Mouse (Mus musculus) MEL (cell line): ENCODE measurements around the gene Med24. TPM values are rescaled to one million over a fixed set of nuclear protein-coding genes. Genes with fewer than 3 reads are reported as not detected.

Source experiments
- DNase-seq: peaks from one replicate; pipeline ENCODE4 v3.0.0; 2011; ENCODE audit warnings: low read depth, low spot score
- H3K27ac ChIP-seq: 2 replicates; pipeline ENCODE4 v1.5.1; 2012; ENCODE audit warnings: low read depth, mild to moderate bottlenecking, control low read depth, low read length, moderate library complexity; ENCODE audit not compliant: control insufficient read depth
- H3K27me3 ChIP-seq, 2 experiments: fragments of 150-350 bp in 1 of 2; sonication (generic) in 1 of 2; 2 replicates each; pipeline ENCODE4 v1.6.1; 2012; ENCODE audit warnings: low read length in 2 of 2, mild to moderate bottlenecking in 2 of 2, improper control_type of control experiment in 1 of 2, moderate library complexity in 1 of 2; ENCODE audit not compliant: insufficient read depth in 2 of 2, control insufficient read depth in 1 of 2
- H3K36me3 ChIP-seq, 2 experiments: 2 replicates each; pipeline ENCODE4 v1.6.1; 2012 to 2014; ENCODE audit warnings: low read length in 2 of 2, improper control_type of control experiment in 1 of 2, inconsistent platforms in 1 of 2, mild to moderate bottlenecking in 1 of 2; ENCODE audit not compliant: insufficient read depth in 2 of 2, control insufficient read depth in 1 of 2
- H3K4me1 ChIP-seq, 2 experiments: fragments of 150-350 bp in 1 of 2; sonication (generic) in 1 of 2; 2 replicates each; pipeline ENCODE4 v1.6.1; 2012; ENCODE audit warnings: low read length in 2 of 2, improper control_type of control experiment in 1 of 2, mild to moderate bottlenecking in 1 of 2; ENCODE audit not compliant: insufficient read depth in 2 of 2, control insufficient read depth in 1 of 2
- H3K4me3 ChIP-seq, 2 experiments: fragments of 150-350 bp in 1 of 2; sonication (generic) in 1 of 2; 2 replicates each; pipeline ENCODE4 v1.5.1; 2012; ENCODE audit warnings: low read depth in 2 of 2, low read length in 2 of 2, mild to moderate bottlenecking in 2 of 2, moderate library complexity in 2 of 2, control low read depth in 1 of 2, improper control_type of control experiment in 1 of 2; ENCODE audit not compliant: control insufficient read depth in 1 of 2, insufficient read depth in 1 of 2
- H3K79me2 ChIP-seq: 2 replicates; pipeline ENCODE4 v1.6.1; 2012; ENCODE audit warnings: mild to moderate bottlenecking, low read length, moderate library complexity; ENCODE audit not compliant: control insufficient read depth, poor library complexity, insufficient read depth
- H3K9ac ChIP-seq: 2 replicates; pipeline ENCODE4 v1.6.1; 2012; ENCODE audit warnings: low read depth, mild to moderate bottlenecking, control low read depth, low read length, moderate library complexity; ENCODE audit not compliant: control insufficient read depth, poor library complexity, severe bottlenecking
- H3K9me3 ChIP-seq: fragments of 150-350 bp; sonication (generic); replicated peaks from 2 replicates; pipeline ENCODE4 v1.6.1; 2012; ENCODE audit warnings: mild to moderate bottlenecking, low read length, improper control_type of control experiment, moderate library complexity; ENCODE audit not compliant: insufficient read depth
- ELF1 ChIP-seq: IDR thresholded peaks from 2 replicates; pipeline ENCODE4 v1.6.1; 2014; ENCODE audit warnings: low read depth, mild to moderate bottlenecking, inconsistent platforms, low read length, improper control_type of control experiment, moderate library complexity
- EP300 ChIP-seq, 2 experiments: IDR thresholded peaks; 2 replicates each; pipeline ENCODE4 v1.6.1; 2011; ENCODE audit warnings: improper control_type of control experiment in 2 of 2, low read length in 2 of 2, low read depth in 1 of 2, mild to moderate bottlenecking in 1 of 2
- ETS1 ChIP-seq: IDR thresholded peaks from 2 replicates; pipeline ENCODE4 v1.6.1; 2012; ENCODE audit warnings: low read depth, mild to moderate bottlenecking, inconsistent platforms, low read length, improper control_type of control experiment, moderate library complexity
- GATA1 ChIP-seq: IDR thresholded peaks from 2 replicates; pipeline ENCODE4 v1.6.1; 2011; ENCODE audit warnings: low read depth, low read length, improper control_type of control experiment
- HCFC1 ChIP-seq: IDR thresholded peaks from 2 replicates; pipeline ENCODE4 v1.6.1; 2012; ENCODE audit warnings: low read depth, mild to moderate bottlenecking, inconsistent platforms, low read length, improper control_type of control experiment, moderate library complexity
- MAFK ChIP-seq: IDR thresholded peaks from 2 replicates; pipeline ENCODE4 v1.6.1; 2011; ENCODE audit warnings: low read depth, mild to moderate bottlenecking, low read length, improper control_type of control experiment, borderline replicate concordance
- MAX ChIP-seq: IDR thresholded peaks from 2 replicates; pipeline ENCODE4 v1.6.1; 2011; ENCODE audit warnings: low read length, improper control_type of control experiment
- MAZ ChIP-seq: IDR thresholded peaks from 2 replicates; pipeline ENCODE4 v1.6.1; 2012; ENCODE audit warnings: low read depth, mild to moderate bottlenecking, inconsistent platforms, low read length, improper control_type of control experiment
- MEF2A ChIP-seq: IDR thresholded peaks from 2 replicates; pipeline ENCODE4 v1.6.1; 2014; ENCODE audit warnings: low read depth, mild to moderate bottlenecking, inconsistent platforms, low read length, improper control_type of control experiment; ENCODE audit not compliant: poor library complexity, insufficient replicate concordance, severe bottlenecking; ENCODE audit errors: extremely low read depth
- NELFE ChIP-seq: IDR thresholded peaks from 2 replicates; pipeline ENCODE4 v1.6.1; 2011; ENCODE audit warnings: low read depth, low read length, improper control_type of control experiment
- NRF1 ChIP-seq: IDR thresholded peaks from 2 replicates; pipeline ENCODE4 v1.6.1; 2014; ENCODE audit warnings: low read depth, mild to moderate bottlenecking, inconsistent platforms, low read length, improper control_type of control experiment, moderate library complexity; ENCODE audit not compliant: poor library complexity, insufficient read depth, severe bottlenecking
- POLR2A ChIP-seq, 2 experiments: IDR thresholded peaks; 2 replicates each; pipeline ENCODE4 v1.6.1; 2011 to 2012; ENCODE audit warnings: low read length in 2 of 2, mild to moderate bottlenecking in 2 of 2, control low read depth in 1 of 2, improper control_type of control experiment in 1 of 2, low read depth in 1 of 2, moderate library complexity in 1 of 2; ENCODE audit not compliant: control insufficient read depth in 1 of 2, insufficient read depth in 1 of 2, poor library complexity in 1 of 2
- POLR2AphosphoS2 ChIP-seq: IDR thresholded peaks from 2 replicates; pipeline ENCODE4 v1.6.1; 2011; ENCODE audit warnings: low read length, improper control_type of control experiment
- RAD21 ChIP-seq: IDR thresholded peaks from 2 replicates; pipeline ENCODE4 v1.6.1; 2011; ENCODE audit warnings: mild to moderate bottlenecking, low read depth, low read length, improper control_type of control experiment
- SIN3A ChIP-seq: IDR thresholded peaks from 2 replicates; pipeline ENCODE4 v1.6.1; 2012; ENCODE audit warnings: low read length, improper control_type of control experiment, inconsistent platforms
- SMC3 ChIP-seq: IDR thresholded peaks from 2 replicates; pipeline ENCODE4 v1.6.1; 2011; ENCODE audit warnings: low read depth, low read length, improper control_type of control experiment
- TAL1 ChIP-seq: IDR thresholded peaks from 2 replicates; pipeline ENCODE4 v1.6.1; 2012; ENCODE audit warnings: mild to moderate bottlenecking, inconsistent platforms, low read length, moderate library complexity, mixed read lengths
- TBP ChIP-seq: IDR thresholded peaks from 2 replicates; pipeline ENCODE4 v1.8.0; 2011; ENCODE audit warnings: low read depth, low read length, improper control_type of control experiment
- TCF12 ChIP-seq: IDR thresholded peaks from 2 replicates; pipeline ENCODE4 v1.6.1; 2014; ENCODE audit warnings: low read depth, mild to moderate bottlenecking, inconsistent platforms, low read length, improper control_type of control experiment, moderate library complexity
- UBTF ChIP-seq: IDR thresholded peaks from 2 replicates; pipeline ENCODE4 v1.6.1; 2012; ENCODE audit warnings: low read depth, mild to moderate bottlenecking, inconsistent platforms, low read length, improper control_type of control experiment, moderate library complexity, borderline replicate concordance; ENCODE audit not compliant: insufficient read depth
- ZC3H11A ChIP-seq: IDR thresholded peaks from 2 replicates; pipeline ENCODE4 v1.6.1; 2012; ENCODE audit warnings: low read depth, mild to moderate bottlenecking, inconsistent platforms, low read length, improper control_type of control experiment
- ZMIZ1 ChIP-seq: IDR thresholded peaks from 2 replicates; pipeline ENCODE4 v1.6.1; 2012; ENCODE audit warnings: low read depth, mild to moderate bottlenecking, inconsistent platforms, low read length, improper control_type of control experiment, moderate library complexity
- ZNF384 ChIP-seq: IDR thresholded peaks from 2 replicates; pipeline ENCODE4 v1.6.1; 2012; ENCODE audit warnings: low read depth, mild to moderate bottlenecking, inconsistent platforms, low read length, improper control_type of control experiment
- polyA plus RNA-seq, 2 experiments: library from polyadenylated mRNA; stranded (reverse) in 1 of 2; unstranded in 1 of 2; fragments of >175 nt in 1 of 2; fragments of >200 nt in 1 of 2; gene quantifications; 2 replicates each; pipeline versions ENCODE4 v1.2.1 to v1.2.4; 2012; ENCODE audit warnings: low replicate concordance in 2 of 2, low read depth in 1 of 2; ENCODE audit not compliant: insufficient read length in 2 of 2, insufficient read depth in 1 of 2, missing spikeins in 1 of 2
- total RNA-seq: library from RNA; depleted of rRNA; stranded (reverse); fragments of 300-350 nt; gene quantifications from 2 replicates; pipeline ENCODE4 v1.2.3, GENCODE M21; 2012

The Med24 gene
- total and polyA plus RNA-seq, 3 experiments, result 37.5 to 89.8 TPM; not detected in 1

- TF ChIP-seq MAZ, result no peak
- TF ChIP-seq MAFK, result no peak
- TF ChIP-seq ZMIZ1, result peak; percentile 79
These were observed at the start of gene Med24 (continued) for GRCm38 (mm10) chr11:98729119-98729588.

- no peak for DNase-seq
- H3K4me1 ChIP-seq, result peaks cover 11 to 39% of the 10 kb centered on the region in 2 experiments
- no peak overlapping the region for H3K4me3 ChIP-seq
- H3K9ac ChIP-seq, result no peak overlapping the region
- H3K27me3 ChIP-seq, result no peaks in the 10 kb centered on the region
- no peak for TF ChIP-seq MAFK
- no peak for TF ChIP-seq SMC3
- H3K9me3 ChIP-seq, result no peaks in the 10 kb centered on the region
- no peak overlapping the region for H3K27ac ChIP-seq
- peaks cover 0 to 20% of the 10 kb centered on the region in 2 experiments; a peak in 2 of 4 replicates for H3K36me3 ChIP-seq
- no peaks in the 10 kb centered on the region; the same call in 1 of the 2 replicates for H3K79me2 ChIP-seq
These were observed 48.7 kb upstream of the Med24 start for GRCm38 (mm10) chr11:98777888-98778287.

GRCm38 (mm10) chr11:98776843-98777590, 47.8 kb upstream of the Med24 start:
- DNase-seq, result peak; percentile 83
- no peaks in the 10 kb centered on the region for H3K27me3 ChIP-seq
- peak overlapping the region; percentile 81 for H3K27ac ChIP-seq
- no peak for TF ChIP-seq MEF2A
- TF ChIP-seq ZMIZ1, result peak; percentile 88; the same call in 1 of the 2 replicates
- 0 out of 4 replicates have a peak, but pooled peaks of 1 of the 2 experiments have one; percentile 18 for TF ChIP-seq EP300 (IDR thresholded peaks at IDR 0.05; ENCODE audit: low read depth in 1 of 2, low read length in 2 of 2)
- TF ChIP-seq HCFC1, result peak; percentile 78
- TF ChIP-seq POLR2A (IDR thresholded peaks at IDR 0.05; ENCODE audit: control insufficient read depth in 1 of 2, insufficient read depth in 1 of 2, low read depth in 1 of 2, low read length in 2 of 2, poor library complexity in 1 of 2), result peak; percentile 77 to 92
- TF ChIP-seq TBP, result peak; percentile 65; the same call in 1 of the 2 replicates
- TF ChIP-seq SIN3A, result 0 out of 2 replicates have a peak, but pooled peaks have one; percentile 48
- peak; percentile 64 for TF ChIP-seq ELF1
- peak; percentile 76; the same call in 1 of the 2 replicates for TF ChIP-seq POLR2AphosphoS2
- no peak for TF ChIP-seq UBTF
- TF ChIP-seq NRF1, result 0 out of 2 replicates have a peak, but pooled peaks have one; percentile 21
- peak; percentile 61; the same call in 1 of the 2 replicates for TF ChIP-seq ZNF384
- no peak for TF ChIP-seq TAL1
- TF ChIP-seq SMC3, result no peak
- no peak for TF ChIP-seq RAD21
- TF ChIP-seq ETS1, result peak; percentile 39; the same call in 1 of the 2 replicates
- TF ChIP-seq ZC3H11A, result no peak
- peak; percentile 84 for TF ChIP-seq NELFE
- TF ChIP-seq MAZ, result no peak; the same call in none of the 2 replicates
- peak; percentile 58 for TF ChIP-seq TCF12
- peak; percentile 56 for TF ChIP-seq MAX
- no peak for TF ChIP-seq GATA1
- H3K9ac ChIP-seq, result peak overlapping the region; percentile 74
- H3K9me3 ChIP-seq, result no peaks in the 10 kb centered on the region
- H3K36me3 ChIP-seq, result peaks cover 0 to 23% of the 10 kb centered on the region in 2 experiments; a peak in 2 of 4 replicates
- peak overlapping the region; percentile 27 to 57 for H3K4me3 ChIP-seq
- no peaks in the 10 kb centered on the region; the same call in 1 of the 2 replicates for H3K79me2 ChIP-seq
- H3K4me1 ChIP-seq, result peaks cover 15 to 42% of the 10 kb centered on the region in 2 experiments
